ENCODE assay signal across 20 mouse cellular contexts in the genomic region with DNA sequence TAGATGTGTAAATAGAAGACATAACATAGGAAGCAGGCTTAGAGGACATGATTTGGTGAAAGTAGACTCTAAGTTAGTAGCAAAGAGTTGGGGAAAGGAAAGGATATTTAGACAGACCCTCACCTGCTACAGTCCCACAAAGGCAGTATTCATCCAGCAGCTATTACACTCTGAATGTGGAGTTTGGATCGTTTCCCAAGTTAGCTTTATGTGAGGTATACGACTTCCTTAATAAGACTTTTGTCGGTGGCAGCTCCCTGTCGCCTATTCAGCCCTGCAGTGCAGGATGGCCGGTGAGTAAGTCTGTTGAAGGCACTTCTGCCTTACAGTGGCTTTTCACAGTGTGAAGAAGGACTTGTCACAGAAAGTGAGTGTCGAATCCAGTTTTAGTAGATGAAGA.
"Had no signal": no experiment of that assay in that cellular context is flagged by ENCODE, and none has a peak within 500 bp of the region (broad histone marks: within the 10 kb centered on the region; RNA-seq: fewer than 3 reads in every experiment).

No protein-coding gene starts in this region.

- H3K27me3 ChIP-seq: midbrain, embryonic 12.5 days; neural tube, embryonic 13.5 days; neural tube, embryonic 15.5 days; stomach, embryonic 15.5 days had no signal

- H3K4me3 ChIP-seq: midbrain, embryonic 10.5 days; midbrain, embryonic 12.5 days; myocyte; neural tube, embryonic 13.5 days; neural tube, embryonic 15.5 days; stomach, embryonic 15.5 days had no signal

- H3K9me3 ChIP-seq: midbrain, embryonic 10.5 days; midbrain, embryonic 12.5 days; neural tube, embryonic 13.5 days; neural tube, embryonic 15.5 days; stomach, embryonic 15.5 days had no signal

- H3K4me2 ChIP-seq: midbrain, embryonic 12.5 days; neural tube, embryonic 13.5 days; neural tube, embryonic 15.5 days; stomach, embryonic 15.5 days had no signal

- H3K9ac ChIP-seq: liver, embryonic 14.5 days; midbrain, embryonic 12.5 days; neural tube, embryonic 13.5 days; neural tube, embryonic 15.5 days; stomach, embryonic 15.5 days had no signal

- H3K36me3 ChIP-seq: midbrain, embryonic 10.5 days; midbrain, embryonic 12.5 days; neural tube, embryonic 13.5 days; neural tube, embryonic 15.5 days; stomach, embryonic 15.5 days had no signal

- H3K27ac ChIP-seq: liver, embryonic 14.5 days; midbrain, embryonic 10.5 days; midbrain, embryonic 12.5 days; neural tube, embryonic 13.5 days; neural tube, embryonic 15.5 days; stomach, embryonic 15.5 days; stomach, postnatal 0 days had no signal

- H3K4me1 ChIP-seq: midbrain, embryonic 10.5 days; midbrain, embryonic 12.5 days; neural tube, embryonic 13.5 days; neural tube, embryonic 15.5 days; stomach, embryonic 15.5 days had no signal

- ATAC-seq: midbrain, embryonic 16.5 days had no signal

- DNase-seq: lung, adult 18-20 months; lung, postnatal 10 days; lung, postnatal 36 days; midbrain, embryonic 14.5 days; retina, postnatal 1 day; right cerebral cortex, adult 18-20 months; right cerebral cortex, postnatal 25 days; right cerebral cortex, postnatal 4 days; thymus, adult 2 months; thymus, postnatal 25 days; thymus, postnatal 4 days had no signal
